In the genomic region with DNA sequence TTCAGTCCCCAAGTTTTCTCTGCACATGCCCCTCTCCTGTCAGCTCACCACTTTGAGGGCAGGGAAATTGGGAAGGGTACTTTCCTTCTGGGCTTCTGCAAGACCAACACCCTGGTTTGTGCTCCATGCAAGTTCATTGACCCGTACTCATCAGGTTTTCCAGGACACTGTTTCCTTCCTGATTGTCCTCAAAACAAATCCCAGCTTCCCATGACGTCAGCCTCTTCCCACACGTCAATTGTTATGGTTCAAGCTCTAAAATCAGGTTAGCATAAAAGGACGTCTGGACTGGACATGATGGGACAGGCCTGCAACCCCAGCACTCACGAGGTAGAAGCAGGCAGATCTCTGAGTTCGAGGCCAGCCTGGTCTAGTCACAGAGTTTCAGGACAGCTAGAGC, we compare ENCODE assay signal across 16 mouse cellular contexts.
DNase-seq lines count a peak whose midpoint lies in the region; ATAC-seq and TF ChIP-seq lines count a peak whose summit lies in the region.
"Had no signal": no experiment of that assay in that cellular context is flagged by ENCODE, and none has a peak within 500 bp of the region (broad histone marks: within the 10 kb centered on the region; RNA-seq: fewer than 3 reads in every experiment).

No protein-coding gene starts in this region.

- H3K4me3 ChIP-seq in embryonic facial prominence, embryonic 14.5 days (ENCODE audit: low read depth, low read length) = no peak overlapping the region
- H3K4me3 ChIP-seq in embryonic facial prominence, embryonic 10.5 days = no peak overlapping the region
- H3K4me3 ChIP-seq in kidney, embryonic 15.5 days (replicated peaks) = no peak overlapping the region
- no peak overlapping the region for H3K4me3 ChIP-seq in kidney, postnatal 0 days (replicated peaks; ENCODE audit: low read depth, low read length)
- H3K4me3 ChIP-seq: heart, embryonic 13.5 days; limb, embryonic 12.5 days; lung, embryonic 15.5 days; neural tube, embryonic 13.5 days; stomach, embryonic 15.5 days had no signal

- H3K9me3 ChIP-seq in embryonic facial prominence, embryonic 14.5 days (ENCODE audit: control insufficient read depth, low read length) = no peaks in the 10 kb centered on the region
- H3K9me3 ChIP-seq in embryonic facial prominence, embryonic 10.5 days = no peaks in the 10 kb centered on the region
- no peaks in the 10 kb centered on the region for H3K9me3 ChIP-seq in kidney, embryonic 15.5 days (replicated peaks)
- no peaks in the 10 kb centered on the region for H3K9me3 ChIP-seq in kidney, postnatal 0 days (replicated peaks; ENCODE audit: low read length)
- H3K9me3 ChIP-seq: G1E; heart, embryonic 13.5 days; limb, embryonic 12.5 days; lung, embryonic 15.5 days; neural tube, embryonic 13.5 days; stomach, embryonic 15.5 days had no signal

- TF ChIP-seq CTCF in kidney, postnatal 0 days (IDR thresholded peaks at IDR 0.05; ENCODE audit: low read depth) = no peak

- no peak overlapping the region for H3K4me2 ChIP-seq in embryonic facial prominence, embryonic 14.5 days (ENCODE audit: low read depth, low read length)
- no peak overlapping the region for H3K4me2 ChIP-seq in kidney, embryonic 15.5 days
- no peak overlapping the region for H3K4me2 ChIP-seq in kidney, postnatal 0 days (ENCODE audit: low read length)
- H3K4me2 ChIP-seq: heart, embryonic 13.5 days; limb, embryonic 12.5 days; lung, embryonic 15.5 days; neural tube, embryonic 13.5 days; stomach, embryonic 15.5 days had no signal

- WGBS in embryonic facial prominence, embryonic 14.5 days = 71% methylated on average over 6 of the region's 6 CpGs
- WGBS in embryonic facial prominence, embryonic 10.5 days = 71% methylated on average over 6 of the region's 6 CpGs
- WGBS in kidney, embryonic 15.5 days = 67% methylated on average over 6 of the region's 6 CpGs
- 61% methylated on average over 6 of the region's 6 CpGs for WGBS in kidney, postnatal 0 days

- no peak for ATAC-seq in embryonic facial prominence, embryonic 14.5 days (ENCODE audit: low read depth)
- no peak for ATAC-seq in kidney, embryonic 15.5 days (replicated peaks; ENCODE audit: low FRiP score)
- no peak for ATAC-seq in kidney, postnatal 0 days (replicated peaks; ENCODE audit: low FRiP score, low read depth)

- peaks cover 7% of the 10 kb centered on the region for H3K4me1 ChIP-seq in embryonic facial prominence, embryonic 14.5 days (ENCODE audit: control insufficient read depth, insufficient read depth, low read length)
- peaks cover 15% of the 10 kb centered on the region for H3K4me1 ChIP-seq in embryonic facial prominence, embryonic 10.5 days
- peaks cover 18% of the 10 kb centered on the region for H3K4me1 ChIP-seq in kidney, embryonic 15.5 days
- H3K4me1 ChIP-seq in kidney, postnatal 0 days (replicated peaks; ENCODE audit: insufficient read depth, low read length) = peaks cover 10% of the 10 kb centered on the region; the same call in 1 of the 2 replicates

- no peaks in the 10 kb centered on the region for H3K36me3 ChIP-seq in embryonic facial prominence, embryonic 14.5 days (ENCODE audit: control insufficient read depth, insufficient read depth, low read length)
- no peaks in the 10 kb centered on the region for H3K36me3 ChIP-seq in embryonic facial prominence, embryonic 10.5 days (replicated peaks)
- H3K36me3 ChIP-seq in kidney, embryonic 15.5 days = no peaks in the 10 kb centered on the region
- H3K36me3 ChIP-seq in kidney, postnatal 0 days (ENCODE audit: insufficient read depth, low read length) = no peaks in the 10 kb centered on the region
- H3K36me3 ChIP-seq: G1E; heart, embryonic 13.5 days; limb, embryonic 12.5 days; lung, embryonic 15.5 days; neural tube, embryonic 13.5 days; stomach, embryonic 15.5 days had no signal

- no peak overlapping the region for H3K27ac ChIP-seq in embryonic facial prominence, embryonic 14.5 days (replicated peaks; ENCODE audit: low read depth, low read length)
- no peak overlapping the region for H3K27ac ChIP-seq in embryonic facial prominence, embryonic 10.5 days (replicated peaks)
- no peak overlapping the region for H3K27ac ChIP-seq in kidney, embryonic 15.5 days
- H3K27ac ChIP-seq in kidney, postnatal 0 days = no peak overlapping the region
- H3K27ac ChIP-seq: heart, embryonic 13.5 days; limb, embryonic 12.5 days; lung, embryonic 15.5 days; stomach, embryonic 15.5 days had no signal

- no peaks in the 10 kb centered on the region for H3K27me3 ChIP-seq in embryonic facial prominence, embryonic 14.5 days (replicated peaks; ENCODE audit: control insufficient read depth, insufficient read depth, low read length)
- H3K27me3 ChIP-seq in embryonic facial prominence, embryonic 10.5 days (replicated peaks; ENCODE audit: low read depth, poor library complexity, severe bottlenecking) = no peaks in the 10 kb centered on the region
- no peaks in the 10 kb centered on the region for H3K27me3 ChIP-seq in kidney, embryonic 15.5 days
- no peaks in the 10 kb centered on the region for H3K27me3 ChIP-seq in kidney, postnatal 0 days (ENCODE audit: insufficient read depth, low read length)
- H3K27me3 ChIP-seq: heart, embryonic 13.5 days; limb, embryonic 12.5 days; lung, embryonic 15.5 days; neural tube, embryonic 13.5 days; stomach, embryonic 15.5 days had no signal

- peak; percentile 13 for DNase-seq in embryonic facial prominence, embryonic 14.5 days (ENCODE audit: low spot score)
- no peak for DNase-seq in embryonic facial prominence, embryonic 10.5 days (ENCODE audit: low spot score)
- DNase-seq in kidney, adult 18-20 months = peak; percentile 18
- peak; percentile 17 for DNase-seq in kidney, postnatal 0 days (ENCODE audit: low spot score)
- peak; percentile 15 for DNase-seq in retina, embryonic 14.5 days (ENCODE audit: low spot score)
- DNase-seq in yolk sac, embryonic 10.5 days (ENCODE audit: low spot score) = no peak
- DNase-seq in left cerebral cortex, adult 11 months (ENCODE audit: low spot score) = no peak
- DNase-seq: B cell, adult 2 months; layer of hippocampus, adult 9-11 months had no signal

- no peak overlapping the region for H3K9ac ChIP-seq in embryonic facial prominence, embryonic 14.5 days (ENCODE audit: low read depth, low read length)
- H3K9ac ChIP-seq in kidney, embryonic 15.5 days = no peak overlapping the region
- H3K9ac ChIP-seq in kidney, postnatal 0 days (ENCODE audit: low read depth, low read length) = no peak overlapping the region
- H3K9ac ChIP-seq: heart, embryonic 13.5 days; limb, embryonic 12.5 days; lung, embryonic 15.5 days; neural tube, embryonic 13.5 days; stomach, embryonic 15.5 days had no signal

Comparison
In these comparisons a context has a peak if more than half of its experiments do, and no peak if none do; other contexts are left out.
1. DNase-seq: peak in embryonic facial prominence, embryonic 14.5 days (single experiment), kidney, adult 18-20 months (single experiment), kidney, postnatal 0 days (single experiment) and retina, embryonic 14.5 days (single experiment); none in embryonic facial prominence, embryonic 10.5 days (single experiment), yolk sac, embryonic 10.5 days (single experiment) and left cerebral cortex, adult 11 months (single experiment).